Mouse (Mus musculus): Measurements from ENCODE around the gene Sdf2.
"Not testable (repeated sequence)": the region's sequence is repeated elsewhere in the genome, so short reads cannot be mapped to it uniquely, and the experiment has no call there.

The Sdf2 gene

GRCm38 (mm10) chr11:78261380-78262352, 16.1 kb downstream of the Sdf2 start, which contains the start of gene 2610507B11Rik:
2610507B11Rik (plus strand) TSS chr11:78261752.
- in situ Hi-C loops (cut with MboI, MseI): no loop called here

GRCm38 (mm10) chr11:78262550-78262949, 17.0 kb downstream of the Sdf2 start:
- in situ Hi-C loops (cut with MboI, MseI): no loop called here

GRCm38 (mm10) chr11:78265571-78265970, 20.0 kb downstream of the Sdf2 start:
- in situ Hi-C loops (cut with MboI, MseI): no loop called here

- in situ Hi-C loops (cut with MboI, MseI): no loop called here
Measured at GRCm38 (mm10) chr11:78271986-78272385, 26.4 kb downstream of the Sdf2 start.

- in situ Hi-C loops (cut with MboI, MseI): no loop called here
Measured at GRCm38 (mm10) chr11:78275596-78275995, 30.1 kb downstream of the Sdf2 start.

GRCm38 (mm10) chr11:78276169-78276568, 30.6 kb downstream of the Sdf2 start:
- in situ Hi-C loops (cut with MboI, MseI): not testable (repeated sequence)

- in situ Hi-C loops (cut with MboI, MseI): no loop called here
Measured at GRCm38 (mm10) chr11:78278853-78279252, 33.3 kb downstream of the Sdf2 start.

- in situ Hi-C loops (cut with MboI, MseI): no loop called here
Measured at GRCm38 (mm10) chr11:78279586-78279985, 34.0 kb downstream of the Sdf2 start.

GRCm38 (mm10) chr11:78289146-78289763, 43.7 kb downstream of the Sdf2 start:
- in situ Hi-C loops (cut with MboI, MseI): no loop called here

- in situ Hi-C loops (cut with MboI, MseI): no loop called here
Measured at GRCm38 (mm10) chr11:78290654-78291053, 45.1 kb downstream of the Sdf2 start, which contains the start of gene BC030499. BC030499 (plus strand) TSS chr11:78290841.

- in situ Hi-C loops (cut with MboI, MseI): no loop called here
Measured at GRCm38 (mm10) chr11:78294585-78294984, 49.0 kb downstream of the Sdf2 start.

- in situ Hi-C loops (cut with MboI, MseI): no loop called here
Measured at GRCm38 (mm10) chr11:78300917-78301316, 55.4 kb downstream of the Sdf2 start.

GRCm38 (mm10) chr11:78301357-78302084, 56.0 kb downstream of the Sdf2 start, which contains the start of gene Spag5:
Spag5 (plus strand) TSS chr11:78301529.
- in situ Hi-C loops (cut with MboI, MseI): no loop called here

Measured in regulatory T cell (primary cell).